Mouse (Mus musculus) induced T-regulatory cell, adult 2 months (primary cell): ENCODE measurements at regions not wholly inside any gene's neighbourhood (a gene's known extent, or its start where the extent isn't known, plus 50 kb on each side); places are given as distances from the start of the nearest gene placed in this dataset.

Source experiments
- DNase-seq: peaks from one replicate; pipeline ENCODE4 v3.0.0-alpha.2; 2012; ENCODE audit warnings: low read depth

DNA sequence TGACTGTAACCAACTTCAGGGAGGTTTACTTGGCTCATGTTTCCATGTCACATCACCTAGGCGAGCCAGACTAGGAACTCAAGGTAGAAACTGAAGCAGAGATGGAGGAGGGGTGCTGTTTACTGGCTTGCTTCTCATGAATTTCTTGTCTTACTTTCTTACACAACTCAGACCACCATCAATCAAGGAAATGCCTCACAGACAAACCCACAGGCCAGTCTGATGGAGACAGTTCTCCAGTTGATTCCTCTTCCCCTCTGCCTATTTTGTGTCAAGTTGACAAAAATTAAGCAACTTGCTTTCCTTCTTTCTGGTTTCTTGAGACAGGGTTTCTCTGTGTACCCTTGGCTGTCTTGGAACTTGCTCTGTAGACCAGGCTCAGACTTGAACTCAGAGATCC lies 83.8 kb upstream of the Phip start:
- no peak for DNase-seq

DNA sequence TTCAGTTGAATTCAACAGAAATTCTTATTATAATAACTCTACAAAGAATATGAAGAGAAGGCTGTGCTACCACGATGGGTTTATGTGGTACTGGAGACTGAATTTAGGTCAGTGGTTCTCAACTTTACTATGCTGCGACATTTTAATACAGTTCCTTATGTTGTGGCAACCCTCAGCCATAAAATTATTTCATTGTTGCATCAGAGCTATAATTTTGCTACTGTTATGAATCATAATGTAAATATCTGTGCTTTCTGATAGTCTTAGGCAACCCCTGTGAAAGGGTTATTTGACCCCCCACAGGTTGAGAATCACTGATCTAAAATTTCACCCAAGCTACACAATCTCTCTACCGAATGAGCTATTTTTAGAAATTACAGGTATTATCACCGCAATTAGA lies 80.9 kb upstream of the Phip start:
- DNase-seq, result no peak

DNA sequence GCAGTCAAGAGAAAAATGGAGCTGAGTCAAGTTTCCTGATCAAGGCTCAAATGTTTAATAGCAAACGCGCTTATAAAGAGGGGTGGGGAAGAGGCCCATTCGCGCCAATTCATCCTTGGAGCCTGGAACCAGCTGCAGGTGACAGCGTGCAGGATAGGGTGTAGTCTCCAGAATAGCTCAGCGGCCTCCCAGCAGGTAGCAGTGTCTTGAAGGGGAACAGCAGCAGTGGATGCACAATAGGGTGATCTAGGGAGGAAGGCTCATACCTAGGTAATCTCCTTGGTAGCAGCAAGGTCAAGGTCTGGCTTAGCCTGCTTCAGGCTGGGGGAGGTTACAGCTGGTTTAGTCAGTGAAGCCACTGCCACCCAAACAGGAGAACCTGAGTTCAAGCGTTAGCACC lies 76.3 kb upstream of the Phip start:
- DNase-seq, result no peak

DNA sequence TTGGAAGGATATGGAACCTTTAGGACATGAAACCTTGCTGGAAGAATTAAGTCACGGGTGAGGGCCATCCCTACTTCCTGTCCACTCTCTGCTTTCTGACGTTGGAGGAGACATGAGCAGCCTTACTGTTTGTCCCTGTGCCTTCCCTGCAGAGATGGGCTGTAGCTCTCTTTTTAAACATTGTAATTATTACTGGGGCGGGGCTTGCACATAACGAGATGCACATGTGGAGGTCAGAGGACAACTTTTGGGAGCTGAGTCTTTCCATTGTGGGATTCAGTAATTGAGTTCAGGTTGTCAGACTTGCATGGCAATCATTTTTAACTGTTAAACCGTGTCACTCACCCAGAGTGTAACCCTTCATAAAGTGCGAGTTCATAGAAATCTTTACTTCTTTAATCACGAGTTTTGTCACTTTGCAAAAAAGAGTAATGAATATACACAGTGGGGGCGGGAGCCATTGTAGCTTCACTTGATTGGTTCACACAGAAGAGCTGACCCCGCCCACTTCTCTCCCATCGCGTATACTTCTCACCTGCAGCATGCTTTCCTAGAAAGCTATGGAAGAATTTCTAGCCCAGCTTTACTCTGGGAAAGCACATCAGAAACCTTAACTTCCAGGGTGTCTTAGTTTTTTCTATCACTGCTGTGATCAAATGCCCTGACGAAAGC lies 72.4 kb upstream of the Phip start:
- DNase-seq, result no peak

GRCm38 (mm10) chr9:83046035-83046434 lies 70.7 kb upstream of the Phip start:
- no peak for DNase-seq

- no peak for DNase-seq
Measured at GRCm38 (mm10) chr9:83043790-83044189, 68.5 kb upstream of the Phip start.

GRCm38 (mm10) chr9:83041345-83041744 lies 66.0 kb upstream of the Phip start:
- DNase-seq, result no peak

GRCm38 (mm10) chr9:83040686-83041085 lies 65.4 kb upstream of the Phip start:
- DNase-seq, result no peak

DNA sequence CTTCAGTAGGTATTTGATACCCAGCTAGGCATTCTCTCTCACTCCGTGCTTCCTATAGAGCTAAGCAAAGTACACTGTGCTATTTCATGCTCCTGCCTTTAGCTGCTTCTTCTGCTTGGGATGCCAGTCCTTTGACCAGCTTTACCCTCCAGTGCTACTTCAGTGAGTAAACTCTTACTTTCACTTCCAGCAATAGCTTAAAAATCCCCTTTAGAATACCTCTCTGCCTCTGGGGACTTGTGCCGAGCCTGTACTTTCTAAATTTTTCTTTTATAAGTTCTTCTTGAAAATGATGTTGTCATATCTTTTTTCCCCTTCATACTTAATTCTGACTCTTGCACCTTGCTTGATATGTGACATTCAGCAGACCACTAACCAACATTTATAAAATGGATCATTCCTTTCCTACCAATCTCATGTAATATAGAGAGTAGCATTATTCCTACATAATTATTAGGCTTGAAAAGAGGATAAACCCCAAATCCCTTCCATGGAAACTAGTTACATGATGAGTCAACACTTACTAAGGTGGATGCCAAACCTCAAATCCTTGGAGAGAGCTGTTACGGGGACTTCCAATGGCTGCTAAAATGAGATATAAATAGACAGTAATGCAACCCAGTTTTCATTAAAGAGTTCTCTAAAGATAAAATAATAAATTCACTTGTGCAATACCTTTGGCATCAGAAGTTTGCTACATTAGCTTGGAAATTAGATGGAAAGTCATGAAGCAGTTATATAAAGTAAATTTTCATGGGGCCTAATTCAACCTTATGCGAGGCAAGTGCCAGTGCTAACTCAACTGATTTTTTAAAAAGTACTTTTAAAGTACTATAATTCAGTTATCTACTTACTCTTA lies 62.2 kb upstream of the Phip start:
- peak; percentile 2 for DNase-seq
